Mouse (Mus musculus): ENCODE results near the gene Vmn2r38.
"Not testable (repeated sequence)": the region's sequence is repeated elsewhere in the genome, so short reads cannot be mapped to it uniquely, and the experiment has no call there.

The Vmn2r38 gene

DNA sequence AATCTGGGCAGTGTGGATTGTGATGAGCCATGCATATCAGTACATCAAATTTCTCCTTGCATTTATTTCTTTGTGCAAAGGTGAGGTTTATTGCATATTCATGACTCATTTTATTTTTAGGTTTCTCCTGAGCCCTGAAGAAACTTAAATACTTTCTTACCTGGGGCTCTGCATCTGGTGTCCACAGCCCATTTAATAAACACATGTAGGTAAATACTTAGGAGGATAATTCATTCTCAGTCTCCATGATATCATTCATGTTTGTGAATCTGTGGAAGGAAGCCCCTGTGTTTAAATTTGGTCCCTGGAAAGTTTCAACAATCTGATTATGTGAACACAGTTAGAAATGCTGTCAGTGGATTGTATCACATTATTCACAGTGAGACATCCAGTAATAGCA is at the start of gene Vmn2r38:
Vmn2r38 (minus strand) TSS at position 101 of the 400 bp plus-strand sequence.
- DNase-seq (ENCODE audit: low spot score), result not testable (repeated sequence)

- DNase-seq (ENCODE audit: low spot score), result not testable (repeated sequence)
These were observed 32.3 kb downstream of the Vmn2r38 start for GRCm38 (mm10) chr7:9065353-9065752.

DNA sequence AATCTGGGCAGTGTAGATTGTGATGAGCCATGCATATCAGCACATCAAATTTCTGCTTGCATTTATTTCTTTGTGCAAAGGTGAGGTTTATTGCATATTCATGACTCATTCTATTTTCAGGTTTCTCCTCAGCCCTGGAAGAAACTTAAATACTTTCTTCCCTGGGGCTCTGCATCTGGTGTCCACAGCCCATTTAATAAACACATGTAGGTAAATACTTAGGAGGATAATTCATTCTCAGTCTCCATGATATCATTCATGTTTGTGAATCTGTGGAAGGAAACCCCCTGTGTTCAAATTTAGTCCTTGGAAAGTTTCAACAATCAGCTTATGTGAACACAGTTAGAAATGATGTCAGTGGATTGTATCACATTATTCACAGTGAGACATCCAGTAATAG is 67.0 kb downstream of the Vmn2r38 start, which contains the start of gene Vmn2r39:
Vmn2r39 (minus strand) TSS at position 101 of the 400 bp plus-strand sequence.
- not testable (repeated sequence) for DNase-seq (ENCODE audit: low spot score)
